Mouse (Mus musculus): ENCODE data around the gene Dstn. TPM values are rescaled to one million over a fixed set of nuclear protein-coding genes. Genes with fewer than 3 reads are reported as not detected.

Dstn gene
- total RNA-seq (2017): 133 and 204 TPM in 2 replicates

GRCm38 (mm10) chr2:143914760-143915599 is at the start of gene Dstn:
Gene Dstn, plus strand, starts transcription at chr2:143915320.
- peak; percentile 72 to 81 for ATAC-seq (replicated peaks in 1 of 2; ENCODE audit: insufficient read depth in 1 of 2, low FRiP score in 2 of 2, low TSS enrichment in 1 of 2, low read depth in 1 of 2, poor library complexity in 2 of 2, severe bottlenecking in 2 of 2)

- peak; percentile 92 to 95 for ATAC-seq (replicated peaks in 1 of 2; ENCODE audit: insufficient read depth in 1 of 2, low FRiP score in 2 of 2, low TSS enrichment in 1 of 2, low read depth in 1 of 2, poor library complexity in 2 of 2, severe bottlenecking in 2 of 2)
These were observed 47.8 kb upstream of the Dstn start for GRCm38 (mm10) chr2:143867326-143867725.

GRCm38 (mm10) chr2:143870936-143871688 is 44.0 kb upstream of the Dstn start:
- ATAC-seq (replicated peaks in 1 of 2; ENCODE audit: insufficient read depth in 1 of 2, low FRiP score in 2 of 2, low TSS enrichment in 1 of 2, low read depth in 1 of 2, poor library complexity in 2 of 2, severe bottlenecking in 2 of 2): no peak

- no peak for ATAC-seq (replicated peaks in 1 of 2; ENCODE audit: insufficient read depth in 1 of 2, low FRiP score in 2 of 2, low TSS enrichment in 1 of 2, low read depth in 1 of 2, poor library complexity in 2 of 2, severe bottlenecking in 2 of 2)
These were observed 39.1 kb upstream of the Dstn start for GRCm38 (mm10) chr2:143876026-143876425.

GRCm38 (mm10) chr2:143876929-143877632 is 38.0 kb upstream of the Dstn start:
- ATAC-seq (replicated peaks in 1 of 2; ENCODE audit: insufficient read depth in 1 of 2, low FRiP score in 2 of 2, low TSS enrichment in 1 of 2, low read depth in 1 of 2, poor library complexity in 2 of 2, severe bottlenecking in 2 of 2): 0 out of 4 replicates have a peak, but pooled peaks have one; percentile 10 to 17

GRCm38 (mm10) chr2:143879311-143879710 is 35.8 kb upstream of the Dstn start:
- ATAC-seq (replicated peaks in 1 of 2; ENCODE audit: insufficient read depth in 1 of 2, low FRiP score in 2 of 2, low TSS enrichment in 1 of 2, low read depth in 1 of 2, poor library complexity in 2 of 2, severe bottlenecking in 2 of 2): no peak

- ATAC-seq (replicated peaks in 1 of 2; ENCODE audit: insufficient read depth in 1 of 2, low FRiP score in 2 of 2, low TSS enrichment in 1 of 2, low read depth in 1 of 2, poor library complexity in 2 of 2, severe bottlenecking in 2 of 2): no peak
These were observed 33.1 kb upstream of the Dstn start for GRCm38 (mm10) chr2:143882002-143882401.

- ATAC-seq (replicated peaks in 1 of 2; ENCODE audit: insufficient read depth in 1 of 2, low FRiP score in 2 of 2, low TSS enrichment in 1 of 2, low read depth in 1 of 2, poor library complexity in 2 of 2, severe bottlenecking in 2 of 2): no peak
These were observed 32.4 kb upstream of the Dstn start for GRCm38 (mm10) chr2:143882606-143883288.

- peak in 1 of 2 experiments; percentile 21; a peak in 1 of 4 replicates for ATAC-seq (replicated peaks in 1 of 2; ENCODE audit: insufficient read depth in 1 of 2, low FRiP score in 2 of 2, low TSS enrichment in 1 of 2, low read depth in 1 of 2, poor library complexity in 2 of 2, severe bottlenecking in 2 of 2)
These were observed 25.8 kb upstream of the Dstn start for GRCm38 (mm10) chr2:143889131-143889859.

GRCm38 (mm10) chr2:143889860-143890433 is 25.2 kb upstream of the Dstn start:
- no peak for ATAC-seq (replicated peaks in 1 of 2; ENCODE audit: insufficient read depth in 1 of 2, low FRiP score in 2 of 2, low TSS enrichment in 1 of 2, low read depth in 1 of 2, poor library complexity in 2 of 2, severe bottlenecking in 2 of 2)

GRCm38 (mm10) chr2:143891302-143892048 is 23.6 kb upstream of the Dstn start:
- ATAC-seq (replicated peaks in 1 of 2; ENCODE audit: insufficient read depth in 1 of 2, low FRiP score in 2 of 2, low TSS enrichment in 1 of 2, low read depth in 1 of 2, poor library complexity in 2 of 2, severe bottlenecking in 2 of 2): no peak

GRCm38 (mm10) chr2:143899470-143900220 is 15.5 kb upstream of the Dstn start:
- ATAC-seq (replicated peaks in 1 of 2; ENCODE audit: insufficient read depth in 1 of 2, low FRiP score in 2 of 2, low TSS enrichment in 1 of 2, low read depth in 1 of 2, poor library complexity in 2 of 2, severe bottlenecking in 2 of 2): peak in 1 of 2 experiments; percentile 14; a peak in 1 of 4 replicates

GRCm38 (mm10) chr2:143900821-143901351 is 14.2 kb upstream of the Dstn start:
- no peak for ATAC-seq (replicated peaks in 1 of 2; ENCODE audit: insufficient read depth in 1 of 2, low FRiP score in 2 of 2, low TSS enrichment in 1 of 2, low read depth in 1 of 2, poor library complexity in 2 of 2, severe bottlenecking in 2 of 2)

GRCm38 (mm10) chr2:143903376-143904045 is 11.6 kb upstream of the Dstn start:
- ATAC-seq (replicated peaks in 1 of 2; ENCODE audit: insufficient read depth in 1 of 2, low FRiP score in 2 of 2, low TSS enrichment in 1 of 2, low read depth in 1 of 2, poor library complexity in 2 of 2, severe bottlenecking in 2 of 2): no peak

Data from hematopoietic stem cell, adult 5-6 weeks (primary cell).